Mouse (Mus musculus): ENCODE data around the gene Abhd16a. TPM values are rescaled to one million over a fixed set of nuclear protein-coding genes. Genes with fewer than 3 reads are reported as not detected.

Gene Abhd16a
- 83.3 and 86.7 TPM in 2 replicates for polyA plus RNA-seq (2016; fragmentation: Nextera tagmentation; extraction: Ambion mirVana)

GRCm38 (mm10) chr17:35088825-35089644 is at the start of gene Abhd16a:
TSS of gene Abhd16a (plus strand) at chr17:35089263.
- Histone ChIP-seq H3K9me3 (no peaks in the 10 kb centered on the region), H3K9ac (peak within 1 kb of the TSS; percentile 70), H3K4me3 (peak within 1 kb of the TSS; percentile 49), H3K27me3 (no peaks in the 10 kb centered on the region), H3K4me1 (peaks cover 11% of the 10 kb centered on the region), H3K36me3 (peaks cover 25% of the 10 kb centered on the region), H3K4me2 (replicated peaks) (peak within 1 kb of the TSS; percentile 50), H3K27ac (peak within 1 kb of the TSS; percentile 89)
- peak; percentile 94 for ATAC-seq (ENCODE audit: insufficient number of reproducible peaks, insufficient read depth, low FRiP score, low TSS enrichment)
- 3% methylated on average over 67 of the region's 67 CpGs for WGBS

- no peaks in the 10 kb centered on the region for H3K27me3 ChIP-seq
- no peaks in the 10 kb centered on the region for H3K9me3 ChIP-seq
- H3K4me1 ChIP-seq: peaks cover 16% of the 10 kb centered on the region
- H3K27ac ChIP-seq: 0 out of 2 replicates have a peak overlapping the region, but pooled peaks have one; percentile 5
- no peak overlapping the region for H3K4me2 ChIP-seq (replicated peaks)
- WGBS: 79% methylated on average over 4 of the region's 4 CpGs
- H3K4me3 ChIP-seq: no peak overlapping the region
- no peak overlapping the region for H3K9ac ChIP-seq
- no peak for ATAC-seq (ENCODE audit: insufficient number of reproducible peaks, insufficient read depth, low FRiP score, low TSS enrichment)
- H3K36me3 ChIP-seq: no peaks in the 10 kb centered on the region
Observed at GRCm38 (mm10) chr17:35043794-35044193, 45.3 kb upstream of the Abhd16a start.

- H3K9me3 ChIP-seq: no peaks in the 10 kb centered on the region
- H3K4me2 ChIP-seq (replicated peaks): peak overlapping the region; percentile 96
- H3K4me3 ChIP-seq: peak overlapping the region; percentile 55
- H3K36me3 ChIP-seq: no peaks in the 10 kb centered on the region
- no peak overlapping the region for H3K27ac ChIP-seq
- 0 out of 2 replicates have a peak overlapping the region, but pooled peaks have one; percentile 85 for H3K9ac ChIP-seq
- peaks cover 29% of the 10 kb centered on the region for H3K4me1 ChIP-seq
- no peak for ATAC-seq (ENCODE audit: insufficient number of reproducible peaks, insufficient read depth, low FRiP score, low TSS enrichment)
- no peaks in the 10 kb centered on the region for H3K27me3 ChIP-seq
- WGBS: 83% methylated on average over 7 of the region's 7 CpGs
Observed at GRCm38 (mm10) chr17:35044904-35045806, 43.9 kb upstream of the Abhd16a start.

- Histone ChIP-seq H3K27ac (peak overlapping the region; percentile 86), H3K36me3 (no peaks in the 10 kb centered on the region), H3K4me1 (peaks cover 29% of the 10 kb centered on the region), H3K9ac (peak overlapping the region; percentile 85), H3K4me2 (replicated peaks) (peak overlapping the region; percentile 96), H3K9me3 (no peaks in the 10 kb centered on the region), H3K27me3 (no peaks in the 10 kb centered on the region), H3K4me3 (peak overlapping the region; percentile 55)
- WGBS: 6% methylated on average over 34 of the region's 48 CpGs
- ATAC-seq (ENCODE audit: insufficient number of reproducible peaks, insufficient read depth, low FRiP score, low TSS enrichment): peak; percentile 64
Observed at GRCm38 (mm10) chr17:35045807-35046680, 43.0 kb upstream of the Abhd16a start.

- H3K36me3 ChIP-seq: no peaks in the 10 kb centered on the region
- 3% methylated on average over 33 of the region's 33 CpGs for WGBS
- peak within 1 kb of the TSS; percentile 86 for H3K27ac ChIP-seq
- H3K4me2 ChIP-seq (replicated peaks): peak within 1 kb of the TSS; percentile 96
- peak within 1 kb of the TSS; percentile 55 for H3K4me3 ChIP-seq
- H3K27me3 ChIP-seq: no peaks in the 10 kb centered on the region
- H3K9ac ChIP-seq: peak within 1 kb of the TSS; percentile 85
- ATAC-seq (ENCODE audit: insufficient number of reproducible peaks, insufficient read depth, low FRiP score, low TSS enrichment): peak; percentile 91
- no peaks in the 10 kb centered on the region for H3K9me3 ChIP-seq
- H3K4me1 ChIP-seq: peaks cover 33% of the 10 kb centered on the region
Observed at GRCm38 (mm10) chr17:35046681-35047455, 42.2 kb upstream of the Abhd16a start, which contains the start of gene Msh5. TSS of gene Msh5 (minus strand) at chr17:35046745.

GRCm38 (mm10) chr17:35047688-35048087 is 41.4 kb upstream of the Abhd16a start:
- H3K27ac ChIP-seq: peak overlapping the region; percentile 58

GRCm38 (mm10) chr17:35048149-35048931 is 40.7 kb upstream of the Abhd16a start:
- H3K4me1 ChIP-seq: peaks cover 43% of the 10 kb centered on the region

More at GRCm38 (mm10) chr17:35047688-35048087, 41.4 kb upstream of the Abhd16a start:
- no peak overlapping the region for H3K9ac ChIP-seq
- WGBS: 54% methylated on average over 1 of the region's 1 CpGs
- ATAC-seq (ENCODE audit: insufficient number of reproducible peaks, insufficient read depth, low FRiP score, low TSS enrichment): no peak
- H3K36me3 ChIP-seq: peaks cover 5% of the 10 kb centered on the region
- peaks cover 41% of the 10 kb centered on the region for H3K4me1 ChIP-seq
- no peak overlapping the region for H3K4me2 ChIP-seq (replicated peaks)
- H3K27me3 ChIP-seq: no peaks in the 10 kb centered on the region
- H3K9me3 ChIP-seq: no peaks in the 10 kb centered on the region
- no peak overlapping the region for H3K4me3 ChIP-seq

GRCm38 (mm10) chr17:35048932-35049440 is 40.1 kb upstream of the Abhd16a start:
- H3K36me3 ChIP-seq: peaks cover 18% of the 10 kb centered on the region
- ATAC-seq (ENCODE audit: insufficient number of reproducible peaks, insufficient read depth, low FRiP score, low TSS enrichment): no peak
- H3K27me3 ChIP-seq: no peaks in the 10 kb centered on the region
- WGBS: 73% methylated on average over 5 of the region's 5 CpGs
- no peaks in the 10 kb centered on the region for H3K9me3 ChIP-seq
- peak overlapping the region; percentile 98 for H3K27ac ChIP-seq
- H3K4me2 ChIP-seq (replicated peaks): peak overlapping the region; percentile 92
- 0 out of 2 replicates have a peak overlapping the region, but pooled peaks have one; percentile 83 for H3K9ac ChIP-seq
- peaks cover 43% of the 10 kb centered on the region for H3K4me1 ChIP-seq
- H3K4me3 ChIP-seq: no peak overlapping the region; the same call in 1 of the 2 replicates

More at GRCm38 (mm10) chr17:35048149-35048931, 40.7 kb upstream of the Abhd16a start:
- no peak overlapping the region for H3K4me2 ChIP-seq (replicated peaks)
- no peak overlapping the region for H3K4me3 ChIP-seq
- no peak for ATAC-seq (ENCODE audit: insufficient number of reproducible peaks, insufficient read depth, low FRiP score, low TSS enrichment)
- peak overlapping the region; percentile 58 for H3K27ac ChIP-seq
- no peaks in the 10 kb centered on the region for H3K9me3 ChIP-seq
- H3K9ac ChIP-seq: no peak overlapping the region
- 40% methylated on average over 11 of the region's 11 CpGs for WGBS
- no peaks in the 10 kb centered on the region for H3K27me3 ChIP-seq
- peaks cover 11% of the 10 kb centered on the region for H3K36me3 ChIP-seq

- H3K4me2 ChIP-seq (replicated peaks): peak within 1 kb of the TSS; percentile 92
- peak; percentile 31; the same call in 1 of the 2 replicates for ATAC-seq (ENCODE audit: insufficient number of reproducible peaks, insufficient read depth, low FRiP score, low TSS enrichment)
- WGBS: 5% methylated on average over 11 of the region's 11 CpGs
- no peaks in the 10 kb centered on the region for H3K9me3 ChIP-seq
- peak within 1 kb of the TSS; percentile 83 for H3K9ac ChIP-seq
- H3K4me1 ChIP-seq: peaks cover 43% of the 10 kb centered on the region
- peak within 1 kb of the TSS; percentile 98 for H3K27ac ChIP-seq
- H3K27me3 ChIP-seq: no peaks in the 10 kb centered on the region
- H3K4me3 ChIP-seq: peak within 1 kb of the TSS; percentile 62
- H3K36me3 ChIP-seq: peaks cover 22% of the 10 kb centered on the region
Observed at GRCm38 (mm10) chr17:35049561-35050016, 39.5 kb upstream of the Abhd16a start, which contains the start of gene Clic1. TSS of gene Clic1 (plus strand) at chr17:35049966.
